In the genomic region with DNA sequence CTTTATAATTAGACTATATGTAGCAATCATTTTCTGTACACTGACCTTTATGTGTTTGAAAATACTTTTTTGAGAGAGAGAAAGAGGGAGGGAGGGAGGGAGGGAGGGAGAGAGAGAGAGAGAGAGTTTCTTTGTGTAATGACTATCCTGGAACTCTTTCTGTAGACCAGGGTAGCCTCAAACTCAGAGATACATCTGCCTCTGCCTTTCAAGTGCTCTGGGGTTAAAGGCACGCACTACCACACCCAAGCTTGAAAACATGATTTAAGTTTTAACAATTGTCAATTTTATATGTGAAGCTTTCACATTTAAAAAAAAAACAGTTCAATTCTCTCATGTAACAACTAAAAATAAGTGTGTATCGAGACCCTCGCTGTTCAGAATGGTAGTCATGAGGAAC, we compare ENCODE assay signal across 23 mouse cellular contexts. TPM values are rescaled to one million over a fixed set of nuclear protein-coding genes. Genes with fewer than 3 reads are reported as not detected.
A peak's percentile ranks its signal among the peaks of the same experiment; 100 is the strongest.
DNase-seq lines count a peak whose midpoint lies in the region; ATAC-seq and TF ChIP-seq lines count a peak whose summit lies in the region.
"Had no signal": no experiment of that assay in that cellular context is flagged by ENCODE, and none has a peak within 500 bp of the region (broad histone marks: within the 10 kb centered on the region; RNA-seq: fewer than 3 reads in every experiment).

No protein-coding gene starts in this region.

- ATAC-seq in embryonic facial prominence, embryonic 14.5 days (ENCODE audit: low read depth) = peak; percentile 62; the same call in 1 of the 2 replicates
- ATAC-seq in limb, embryonic 14.5 days (ENCODE audit: low FRiP score, low read depth) = 0 out of 2 replicates have a peak, but pooled peaks have one; percentile 24
- no peak for ATAC-seq in hindbrain, embryonic 13.5 days (ENCODE audit: low FRiP score)
- ATAC-seq: activated CD4-positive, CD25-positive, alpha-beta regulatory T cell, adult 4 months; CD4-positive, CD25-positive, alpha-beta regulatory T cell, adult 4 months; Patski had no signal

- no peak for TF ChIP-seq CTCF in gastrocnemius, adult 2 months (IDR thresholded peaks at IDR 0.05)

- H3ac ChIP-seq in myocyte (ENCODE audit: control insufficient read depth, insufficient read length) = no peak overlapping the region

- no peaks in the 10 kb centered on the region for H3K4me1 ChIP-seq in embryonic facial prominence, embryonic 14.5 days (ENCODE audit: control insufficient read depth, insufficient read depth, low read length)
- no peaks in the 10 kb centered on the region for H3K4me1 ChIP-seq in embryonic facial prominence, embryonic 10.5 days
- no peaks in the 10 kb centered on the region for H3K4me1 ChIP-seq in limb, embryonic 14.5 days (ENCODE audit: control insufficient read depth, insufficient read depth, low read length)
- H3K4me1 ChIP-seq in limb, embryonic 10.5 days = no peaks in the 10 kb centered on the region
- H3K4me1 ChIP-seq in hindbrain, embryonic 13.5 days (replicated peaks) = no peaks in the 10 kb centered on the region

- no peak overlapping the region for H3K4me2 ChIP-seq in embryonic facial prominence, embryonic 14.5 days (ENCODE audit: low read depth, low read length)
- no peak overlapping the region for H3K4me2 ChIP-seq in limb, embryonic 14.5 days (replicated peaks; ENCODE audit: low read depth, low read length, severe bottlenecking)
- peak overlapping the region; percentile 30 for H3K4me2 ChIP-seq in myocyte (ENCODE audit: low read depth)
- no peak overlapping the region for H3K4me2 ChIP-seq in hindbrain, embryonic 13.5 days

- no peak overlapping the region for H3K4me3 ChIP-seq in embryonic facial prominence, embryonic 14.5 days (ENCODE audit: low read depth, low read length)
- no peak overlapping the region for H3K4me3 ChIP-seq in embryonic facial prominence, embryonic 10.5 days
- H3K4me3 ChIP-seq in gastrocnemius, adult 2 months = no peak overlapping the region
- no peak overlapping the region for H3K4me3 ChIP-seq in limb, embryonic 14.5 days (replicated peaks; ENCODE audit: low read length)
- no peak overlapping the region for H3K4me3 ChIP-seq in limb, embryonic 10.5 days
- H3K4me3 ChIP-seq in myocyte = no peak overlapping the region
- H3K4me3 ChIP-seq in hindbrain, embryonic 13.5 days = no peak overlapping the region

- intact Hi-C loops in gastrocnemius, adult 2 months (cut with DNase I) = no loop called here
- intact Hi-C loops in gastrocnemius, postnatal 14 days (cut with DNase I; ENCODE audit: low total_unique reads) = no loop called here

- no peaks in the 10 kb centered on the region for H3K79me2 ChIP-seq in myocyte (ENCODE audit: control insufficient read depth, insufficient read depth)

- H3K27me3 ChIP-seq in embryonic facial prominence, embryonic 14.5 days (replicated peaks; ENCODE audit: control insufficient read depth, insufficient read depth, low read length) = no peaks in the 10 kb centered on the region
- no peaks in the 10 kb centered on the region for H3K27me3 ChIP-seq in embryonic facial prominence, embryonic 10.5 days (replicated peaks; ENCODE audit: low read depth, poor library complexity, severe bottlenecking)
- H3K27me3 ChIP-seq in limb, embryonic 14.5 days (ENCODE audit: control insufficient read depth, insufficient read depth, low read length) = no peaks in the 10 kb centered on the region
- no peaks in the 10 kb centered on the region for H3K27me3 ChIP-seq in limb, embryonic 10.5 days (ENCODE audit: low read depth, poor library complexity, severe bottlenecking)
- no peaks in the 10 kb centered on the region for H3K27me3 ChIP-seq in myocyte (ENCODE audit: control insufficient read depth, insufficient read depth, insufficient read length)
- H3K27me3 ChIP-seq in hindbrain, embryonic 13.5 days = no peaks in the 10 kb centered on the region
- H3K27me3 ChIP-seq: CH12.LX had no signal

- TF ChIP-seq POLR2A in limb, embryonic 14.5 days (IDR thresholded peaks at IDR 0.05; ENCODE audit: borderline replicate concordance, extremely low read depth, insufficient read depth, insufficient read length) = no peak
- no peak for TF ChIP-seq POLR2A in myocyte (IDR thresholded peaks at IDR 0.05; ENCODE audit: insufficient read length, low read depth)

- H3K27ac ChIP-seq in embryonic facial prominence, embryonic 14.5 days (replicated peaks; ENCODE audit: low read depth, low read length) = no peak overlapping the region
- no peak overlapping the region for H3K27ac ChIP-seq in embryonic facial prominence, embryonic 10.5 days (replicated peaks)
- H3K27ac ChIP-seq in gastrocnemius, adult 2 months = peak overlapping the region; percentile 81
- no peak overlapping the region for H3K27ac ChIP-seq in limb, embryonic 14.5 days (replicated peaks; ENCODE audit: low read depth, low read length)
- no peak overlapping the region for H3K27ac ChIP-seq in limb, embryonic 10.5 days
- H3K27ac ChIP-seq in hindbrain, embryonic 13.5 days = no peak overlapping the region

- DNase-seq in embryonic facial prominence, embryonic 14.5 days (ENCODE audit: low spot score) = no peak
- no peak for DNase-seq in embryonic facial prominence, embryonic 10.5 days (ENCODE audit: low spot score)
- DNase-seq in gastrocnemius, adult 2 months = no peak
- no peak for DNase-seq in gastrocnemius, postnatal 14 days
- DNase-seq in limb, embryonic 14.5 days (ENCODE audit: low spot score) = no peak
- no peak for DNase-seq in limb, embryonic 10.5 days (ENCODE audit: low spot score)
- DNase-seq: adrenal gland, adult 2 months; adrenal gland, adult 8-10 months; adrenal gland, postnatal 14 days; adrenal gland, postnatal 25 days; adrenal gland, postnatal 36 days; B cell, adult 2 months; cerebellum, adult 11 months; cerebellum, adult 11-12 months had no signal

- 79% methylated on average over 3 of the region's 3 CpGs for WGBS in embryonic facial prominence, embryonic 14.5 days
- WGBS in embryonic facial prominence, embryonic 10.5 days = 91% methylated on average over 3 of the region's 3 CpGs
- WGBS in limb, embryonic 14.5 days = 83% methylated on average over 3 of the region's 3 CpGs
- 90% methylated on average over 3 of the region's 3 CpGs for WGBS in limb, embryonic 10.5 days
- WGBS in hindbrain, embryonic 13.5 days = 95% methylated on average over 3 of the region's 3 CpGs

- H3K9me3 ChIP-seq in embryonic facial prominence, embryonic 14.5 days (ENCODE audit: control insufficient read depth, low read length) = no peaks in the 10 kb centered on the region
- H3K9me3 ChIP-seq in embryonic facial prominence, embryonic 10.5 days = no peaks in the 10 kb centered on the region
- H3K9me3 ChIP-seq in limb, embryonic 14.5 days (ENCODE audit: control insufficient read depth, low read length) = no peaks in the 10 kb centered on the region
- H3K9me3 ChIP-seq in limb, embryonic 10.5 days (replicated peaks) = no peaks in the 10 kb centered on the region
- H3K9me3 ChIP-seq in hindbrain, embryonic 13.5 days = no peaks in the 10 kb centered on the region
- H3K9me3 ChIP-seq: G1E had no signal

- H3K9ac ChIP-seq in embryonic facial prominence, embryonic 14.5 days (ENCODE audit: low read depth, low read length) = no peak overlapping the region
- H3K9ac ChIP-seq in limb, embryonic 14.5 days (ENCODE audit: low read depth, low read length, severe bottlenecking) = no peak overlapping the region
- no peak overlapping the region for H3K9ac ChIP-seq in hindbrain, embryonic 13.5 days

- no peaks in the 10 kb centered on the region for H3K36me3 ChIP-seq in embryonic facial prominence, embryonic 14.5 days (ENCODE audit: control insufficient read depth, insufficient read depth, low read length)
- no peaks in the 10 kb centered on the region for H3K36me3 ChIP-seq in embryonic facial prominence, embryonic 10.5 days (replicated peaks)
- H3K36me3 ChIP-seq in limb, embryonic 14.5 days (ENCODE audit: control insufficient read depth, insufficient read depth, low read length) = no peaks in the 10 kb centered on the region
- no peaks in the 10 kb centered on the region for H3K36me3 ChIP-seq in limb, embryonic 10.5 days
- H3K36me3 ChIP-seq in myocyte (ENCODE audit: control insufficient read depth, insufficient read depth) = no peaks in the 10 kb centered on the region
- no peaks in the 10 kb centered on the region for H3K36me3 ChIP-seq in hindbrain, embryonic 13.5 days
- H3K36me3 ChIP-seq: G1E had no signal

TF ChIP-seq in myocyte, 11 proteins besides CTCF, POLR2A, EP300 and RAD21:
- TF ChIP-seq TCF3 (IDR thresholded peaks at IDR 0.05; ENCODE audit: insufficient read length, low read depth) (no peak), MAX (IDR thresholded peaks at IDR 0.05; ENCODE audit: low read depth) (no peak), MYOD1 (IDR thresholded peaks at IDR 0.05; ENCODE audit: control insufficient read depth in 1 of 3, insufficient read length in 2 of 3, low read depth in 2 of 3) (peak; percentile 60 to 69 (median 64)), E2F4 (IDR thresholded peaks at IDR 0.05; ENCODE audit: insufficient read depth) (no peak), SRF (IDR thresholded peaks at IDR 0.05; ENCODE audit: control insufficient read depth, insufficient read length, low read depth) (no peak), USF1 (IDR thresholded peaks at IDR 0.05; ENCODE audit: low read depth) (no peak)
TF ChIP-seq in myocyte: peak in this region for 1.

RNA-seq across cellular contexts. Expression of gene Myl1, which starts 22.7 kb away (rescaled TPM):
- polyA plus RNA-seq in embryonic facial prominence, embryonic 14.5 days (2014; fragmentation: Nextera tagmentation; extraction: Ambion mirVana) = 1,165 and 1,732 TPM in 2 replicates
- 0.54 and 1.3 TPM in 2 replicates for polyA plus RNA-seq in embryonic facial prominence, embryonic 10.5 days (2016; fragmentation: Nextera tagmentation; extraction: Ambion mirVana)
- over 10,000 TPM; 14,696 to 24,668 TPM for total RNA-seq in gastrocnemius, adult 2 months (2021)
- total RNA-seq in gastrocnemius, postnatal 14 days (2021) = over 10,000 TPM; 30,782 to 31,244 TPM
- 125 and 193 TPM in 2 replicates for polyA plus RNA-seq in limb, embryonic 14.5 days (2012; rRNA removed)
- 463 and 677 TPM in 2 replicates for polyA plus RNA-seq in limb, embryonic 14.5 days (2014; fragmentation: Nextera tagmentation; extraction: Ambion mirVana)
- 0.74 and 5.4 TPM in 2 replicates for polyA plus RNA-seq in limb, embryonic 10.5 days (2016; fragmentation: Nextera tagmentation; extraction: Ambion mirVana)
- polyA plus RNA-seq in myocyte (2012; fragmentation: generic; extraction: Trizol) = 2,129 TPM
- polyA plus RNA-seq in hindbrain, embryonic 13.5 days (2015; fragmentation: Nextera tagmentation; extraction: Ambion mirVana) = 3.9 and 8.5 TPM in 2 replicates
- total RNA-seq: CH12.LX, ES-E14, MEL had no signal
- polyA plus RNA-seq: activated CD4-positive, CD25-positive, alpha-beta regulatory T cell, adult 4 months; CD4-positive, CD25-positive, alpha-beta regulatory T cell, adult 4 months; G1E; Patski had no signal

RNA-seq across cellular contexts. Expression of gene Acadl, which starts 59.4 kb away (rescaled TPM):
- polyA plus RNA-seq in embryonic facial prominence, embryonic 14.5 days (2014; fragmentation: Nextera tagmentation; extraction: Ambion mirVana) = 108 and 128 TPM in 2 replicates
- polyA plus RNA-seq in embryonic facial prominence, embryonic 10.5 days (2016; fragmentation: Nextera tagmentation; extraction: Ambion mirVana) = 35.7 and 40.4 TPM in 2 replicates
- 100 to 1,000 TPM; 186 to 398 TPM for total RNA-seq in gastrocnemius, adult 2 months (2021)
- 100 to 1,000 TPM; 267 to 388 TPM for total RNA-seq in gastrocnemius, postnatal 14 days (2021)
- polyA plus RNA-seq in limb, embryonic 14.5 days (2012; rRNA removed) = 20.3 and 32.4 TPM in 2 replicates
- polyA plus RNA-seq in limb, embryonic 14.5 days (2014; fragmentation: Nextera tagmentation; extraction: Ambion mirVana) = 78.7 and 86.0 TPM in 2 replicates
- polyA plus RNA-seq in limb, embryonic 10.5 days (2016; fragmentation: Nextera tagmentation; extraction: Ambion mirVana) = 33.2 and 42.9 TPM in 2 replicates
- 141 TPM for polyA plus RNA-seq in myocyte (2012; fragmentation: generic; extraction: Trizol)
- polyA plus RNA-seq in hindbrain, embryonic 13.5 days (2015; fragmentation: Nextera tagmentation; extraction: Ambion mirVana) = 55.9 and 65.3 TPM in 2 replicates

Comparison
In these comparisons a context has a peak if more than half of its experiments do, and no peak if none do; other contexts are left out.
1. RNA of gene Myl1, which starts 22.7 kb away (polyA plus RNA-seq): 2,129 TPM in myocyte (single experiment), 1,165 to 1,732 TPM in embryonic facial prominence, embryonic 14.5 days and 125 to 677 TPM in limb, embryonic 14.5 days; 3.9 to 8.5 TPM in hindbrain, embryonic 13.5 days, 0.74 to 5.4 TPM in limb, embryonic 10.5 days and 0.54 to 1.3 TPM in embryonic facial prominence, embryonic 10.5 days; every median in the first group is over 10 times any median in the second.